Mouse (Mus musculus) intestine, postnatal 0 days (tissue): Measurements from ENCODE around the gene Slc22a1. TPM values are rescaled to one million over a fixed set of nuclear protein-coding genes. Genes with fewer than 3 reads are reported as not detected.
"Not testable (repeated sequence)": the region's sequence is repeated elsewhere in the genome, so short reads cannot be mapped to it uniquely, and the experiment has no call there.

Source experiments
- ATAC-seq: fragments of 200-750 bp; cut with Nextera tagmentation; 2 replicates; pipeline ENCODE4 v1.8.0; 2017; ENCODE audit warnings: mild to moderate bottlenecking, moderate TSS enrichment, moderate library complexity
- H3K27ac ChIP-seq: fragments of 300-500 bp; sonication (generic); 2 replicates; pipeline ENCODE4 v1.5.1; 2014; ENCODE audit warnings: mild to moderate bottlenecking, low read depth, low read length, moderate library complexity
- H3K27me3 ChIP-seq: fragments of 300-500 bp; sonication (generic); replicated peaks from 2 replicates; pipeline ENCODE4 v1.6.1; 2014; ENCODE audit warnings: low read length, mixed read lengths; ENCODE audit not compliant: control insufficient read depth, insufficient read depth
- H3K36me3 ChIP-seq: fragments of 300-500 bp; sonication (generic); 2 replicates; pipeline ENCODE4 v1.6.1; 2014; ENCODE audit warnings: mild to moderate bottlenecking, moderate library complexity; ENCODE audit not compliant: control insufficient read depth, insufficient read depth
- H3K4me1 ChIP-seq: fragments of 300-500 bp; sonication (generic); replicated peaks from 2 replicates; pipeline ENCODE4 v1.6.1; 2014; ENCODE audit warnings: antibody characterized with exemption, low read length, mixed read lengths; ENCODE audit not compliant: control insufficient read depth, insufficient read depth
- H3K4me2 ChIP-seq: fragments of 300-500 bp; sonication (generic); replicated peaks from 2 replicates; pipeline ENCODE4 v1.6.1; 2014; ENCODE audit warnings: low read depth, mild to moderate bottlenecking, moderate library complexity
- H3K4me3 ChIP-seq: fragments of 300-500 bp; sonication (generic); 2 replicates; pipeline ENCODE4 v1.5.1; 2014; ENCODE audit warnings: low read depth, low read length
- H3K9ac ChIP-seq: fragments of 300-500 bp; sonication (generic); 2 replicates; pipeline ENCODE4 v1.6.1; 2014; ENCODE audit warnings: mild to moderate bottlenecking, low read depth, low read length
- H3K9me3 ChIP-seq: fragments of 300-500 bp; sonication (generic); 2 replicates; pipeline ENCODE4 v1.6.1; 2016; ENCODE audit warnings: mixed run types; ENCODE audit not compliant: control insufficient read depth
- CTCF ChIP-seq: sonication (generic); IDR thresholded peaks from 2 replicates; pipeline ENCODE4 v1.5.1; 2016; ENCODE audit warnings: low read depth, mild to moderate bottlenecking, control low read depth, antibody characterized with exemption, moderate library complexity
- WGBS: fragments of 180-500 bp; shearing (Covaris S2); extraction: QIAGEN DNeasy Blood & Tissue Kit; methylation state at CpG from one replicate; pipeline ENCODE4 v1.1.7; 2014; 5-methylcytosine and 5-hydroxymethylcytosine counted together
- polyA plus RNA-seq: library from polyadenylated mRNA; unstranded; fragments of >200 nt; fragmentation: Nextera tagmentation; extraction: Ambion mirVana; gene quantifications from 2 replicates; pipeline ENCODE4 v1.2.1, GENCODE M21; 2015

The Slc22a1 gene
- polyA plus RNA-seq, 1 experiment from 2014 or later, result 3.1 TPM

DNA sequence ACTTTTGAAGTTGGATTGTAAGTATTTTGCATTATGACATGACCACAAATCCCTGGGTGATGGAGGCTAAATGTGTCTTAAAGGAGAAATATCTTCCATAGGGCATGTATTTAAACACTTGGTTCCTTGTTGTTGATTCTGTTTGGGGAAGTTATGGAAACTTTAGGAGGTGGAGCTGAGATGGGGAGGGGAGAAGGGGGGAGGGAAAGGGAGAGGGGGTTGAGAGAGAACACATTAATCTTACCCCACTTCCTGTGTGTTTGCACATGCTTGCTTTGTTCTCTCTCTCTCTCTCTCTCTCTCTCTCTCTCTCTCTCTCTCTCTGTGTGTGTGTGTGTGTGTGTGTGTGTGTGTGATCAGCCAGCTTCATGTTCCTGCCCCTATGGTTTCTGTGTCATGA is 1.5 kb upstream of the Slc22a1 start:
- Histone ChIP-seq H3K4me2 (no peak overlapping the region), H3K27ac (no peak overlapping the region), H3K27me3 (no peaks in the 10 kb centered on the region), H3K9ac (no peak overlapping the region), H3K4me3 (no peak overlapping the region), H3K4me1 (no peaks in the 10 kb centered on the region; the same call in none of the 2 replicates), H3K9me3 (peaks cover 3% of the 10 kb centered on the region; the same call in 1 of the 2 replicates), H3K36me3 (no peaks in the 10 kb centered on the region)
- TF ChIP-seq CTCF, result no peak
- no peak for ATAC-seq

- ATAC-seq, H3K4me3 ChIP-seq, H3K36me3 ChIP-seq, H3K27ac ChIP-seq, H3K4me1 ChIP-seq, H3K4me2 ChIP-seq, H3K9ac ChIP-seq, H3K27me3 ChIP-seq, H3K9me3 ChIP-seq: not testable (repeated sequence)
- WGBS, result 85% methylated on average over 7 of the region's 7 CpGs
Measured at GRCm38 (mm10) chr17:12674980-12675379, 649 bp downstream of the Slc22a1 start.

- H3K4me2 ChIP-seq, result no peak overlapping the region
- H3K27ac ChIP-seq, result no peak overlapping the region
- no peak overlapping the region for H3K4me3 ChIP-seq
- H3K9ac ChIP-seq, result no peak overlapping the region
- no peaks in the 10 kb centered on the region for H3K36me3 ChIP-seq
- no peaks in the 10 kb centered on the region for H3K9me3 ChIP-seq
- TF ChIP-seq CTCF, result no peak
- H3K4me1 ChIP-seq, result peaks cover 3% of the 10 kb centered on the region
- H3K27me3 ChIP-seq, result no peaks in the 10 kb centered on the region
- ATAC-seq, result no peak
- 58% methylated on average over 3 of the region's 3 CpGs for whole genome bisulfite sequencing
Measured at GRCm38 (mm10) chr17:12673871-12674270, 1.8 kb downstream of the Slc22a1 start.

DNA sequence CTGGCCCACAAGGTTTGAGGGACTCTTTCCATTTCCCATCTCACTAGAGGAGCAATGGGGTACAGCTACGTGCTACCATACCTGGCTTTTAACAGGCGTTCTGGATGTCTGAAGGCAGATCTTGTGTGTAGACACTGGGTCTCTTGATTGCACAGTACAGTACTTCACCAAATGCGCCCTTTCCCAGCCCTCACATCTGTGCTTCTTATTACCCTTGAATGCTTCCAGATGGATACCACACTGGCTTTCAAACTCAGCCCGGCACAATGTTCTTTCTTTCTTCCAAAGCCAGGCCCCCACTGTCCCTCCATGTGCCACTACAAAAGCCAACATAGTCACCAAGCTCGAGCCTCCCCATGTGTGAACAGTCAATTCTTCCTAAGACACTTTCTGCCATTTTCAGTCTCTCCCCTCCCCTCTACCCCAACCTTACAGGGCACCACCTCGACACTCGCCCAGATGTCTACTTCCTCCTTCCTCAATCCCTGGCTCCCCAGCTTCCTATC is 3.3 kb downstream of the Slc22a1 start:
- Histone ChIP-seq H3K9me3 (no peaks in the 10 kb centered on the region), H3K4me3 (no peak overlapping the region), H3K4me2 (no peak overlapping the region), H3K9ac (no peak overlapping the region), H3K27ac (no peak overlapping the region), H3K36me3 (no peaks in the 10 kb centered on the region), H3K4me1 (peaks cover 3% of the 10 kb centered on the region; the same call in 1 of the 2 replicates), H3K27me3 (no peaks in the 10 kb centered on the region)
- 76% methylated on average over 7 of the region's 7 CpGs for WGBS
- no peak for TF ChIP-seq CTCF
- ATAC-seq, result no peak

DNA sequence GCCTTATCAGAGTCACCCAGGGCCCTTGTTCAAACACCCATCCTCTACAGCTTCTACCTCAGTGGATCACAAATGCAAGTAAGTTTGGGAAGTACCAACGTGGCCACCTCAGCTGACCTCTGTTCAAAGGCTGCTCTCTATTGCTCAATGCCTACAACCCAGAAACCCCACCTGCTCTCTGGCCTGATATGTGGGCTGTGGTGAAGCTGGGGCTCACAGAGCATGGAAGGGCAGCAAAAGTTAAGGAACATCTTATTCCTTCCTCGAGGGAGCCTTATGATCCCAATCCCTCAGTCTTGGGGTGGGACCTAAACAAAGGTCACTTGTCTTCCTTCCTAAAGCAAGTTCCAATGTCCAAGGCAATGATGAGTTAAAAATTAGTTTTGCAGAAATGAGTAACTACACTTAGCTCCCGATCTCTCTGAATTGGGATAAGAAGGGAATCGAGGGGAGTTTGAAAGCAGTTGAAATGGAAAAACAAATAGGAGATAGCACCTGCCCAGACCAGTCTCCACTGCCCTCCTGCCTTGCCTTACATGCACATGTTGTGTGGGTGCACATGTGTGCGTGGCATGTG is 4.5 kb downstream of the Slc22a1 start:
- Histone ChIP-seq H3K36me3 (no peaks in the 10 kb centered on the region), H3K4me1 (peaks cover 3% of the 10 kb centered on the region; the same call in 1 of the 2 replicates), H3K9ac (no peak overlapping the region), H3K4me3 (no peak overlapping the region), H3K9me3 (no peaks in the 10 kb centered on the region), H3K27me3 (no peaks in the 10 kb centered on the region), H3K4me2 (no peak overlapping the region), H3K27ac (peak overlapping the region; percentile 42; the same call in 1 of the 2 replicates)
- WGBS, result 43% methylated on average over 5 of the region's 5 CpGs
- peak; percentile 73 for ATAC-seq
- no peak for TF ChIP-seq CTCF

DNA sequence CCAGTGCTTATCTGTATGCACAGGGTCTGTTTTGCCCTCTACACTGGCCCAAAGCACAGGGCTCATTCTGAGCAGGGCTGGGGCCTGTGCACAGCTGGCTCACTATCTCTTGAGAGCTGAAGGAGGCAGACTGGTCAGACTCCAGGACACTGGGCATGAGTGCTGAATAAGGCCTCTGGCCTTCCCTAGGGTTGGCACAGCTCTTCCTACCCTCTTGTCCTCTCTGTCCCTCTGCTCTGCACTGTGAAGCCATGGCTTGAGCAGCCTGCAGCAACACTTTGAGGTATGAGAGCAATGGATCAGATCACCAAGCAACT is 6.3 kb downstream of the Slc22a1 start:
- Histone ChIP-seq H3K4me1 (peaks cover 3% of the 10 kb centered on the region; the same call in 1 of the 2 replicates), H3K4me3 (no peak overlapping the region), H3K27ac (no peak overlapping the region; the same call in 1 of the 2 replicates), H3K4me2 (no peak overlapping the region), H3K9ac (no peak overlapping the region), H3K27me3 (no peaks in the 10 kb centered on the region), H3K36me3 (no peaks in the 10 kb centered on the region), H3K9me3 (no peaks in the 10 kb centered on the region)
- no peak for ATAC-seq
- no peak for TF ChIP-seq CTCF
